Mouse (Mus musculus): ENCODE measurements around the gene Pou2f1. TPM values are rescaled to one million over a fixed set of nuclear protein-coding genes. Genes with fewer than 3 reads are reported as not detected.

The Pou2f1 gene
- total and polyA plus RNA-seq, 3 experiments = 4.6 to 10.2 TPM; not detected in 1

DNA sequence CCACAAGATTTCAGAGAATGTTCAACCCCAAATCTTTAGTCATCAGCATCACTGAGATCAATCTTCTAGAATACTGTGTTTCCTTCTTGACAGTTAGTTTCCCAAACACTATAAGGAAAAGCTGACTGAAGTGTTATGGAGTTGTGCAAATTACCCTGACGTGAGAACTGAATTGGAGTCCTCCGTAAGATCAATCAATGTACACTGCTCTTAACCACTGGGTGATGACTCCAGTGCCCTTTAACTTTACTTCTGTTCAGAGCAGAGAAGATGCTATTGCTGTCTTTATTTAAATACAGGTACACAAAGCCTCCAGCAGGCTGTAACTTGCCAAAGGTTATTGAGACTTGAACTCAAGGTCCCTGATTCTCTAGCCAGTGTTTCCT is 88.1 kb downstream of the Pou2f1 start:
- Histone ChIP-seq H3K79me2 (ENCODE audit: control insufficient read depth, insufficient read depth, low read length, poor library complexity) (no peaks in the 10 kb centered on the region), H3K27me3 (ENCODE audit: control insufficient read depth in 1 of 2, insufficient read depth in 2 of 2, low read length in 2 of 2) (no peaks in the 10 kb centered on the region), H3K4me3 (ENCODE audit: control insufficient read depth in 1 of 2, insufficient read depth in 1 of 2, low read depth in 2 of 2, low read length in 2 of 2) (no peak overlapping the region), H3K36me3 (ENCODE audit: control insufficient read depth in 1 of 2, insufficient read depth in 2 of 2, low read length in 2 of 2) (no peaks in the 10 kb centered on the region; a peak in 1 of 4 replicates), H3K27ac (ENCODE audit: control insufficient read depth, low read depth, low read length) (no peak overlapping the region), H3K4me1 (ENCODE audit: control insufficient read depth in 1 of 2, insufficient read depth in 2 of 2, low read length in 2 of 2) (no peaks in the 10 kb centered on the region), H3K9ac (ENCODE audit: control insufficient read depth, low read depth, low read length, poor library complexity, severe bottlenecking) (no peak overlapping the region), H3K9me3 (replicated peaks; ENCODE audit: insufficient read depth, low read length) (no peaks in the 10 kb centered on the region)
- no peak for DNase-seq (ENCODE audit: low read depth, low spot score)
- TF ChIP-seq MAFK (IDR thresholded peaks at IDR 0.05; ENCODE audit: borderline replicate concordance, low read depth, low read length) (no peak), CHD2 (IDR thresholded peaks at IDR 0.05; ENCODE audit: low read length) (no peak), BHLHE40 (IDR thresholded peaks at IDR 0.05; ENCODE audit: borderline replicate concordance, low read depth, low read length) (no peak), GABPA (IDR thresholded peaks at IDR 0.05; ENCODE audit: low read depth, low read length) (no peak), ELF1 (IDR thresholded peaks at IDR 0.05; ENCODE audit: low read depth, low read length) (no peak), E2F4 (IDR thresholded peaks at IDR 0.05; ENCODE audit: borderline replicate concordance, low read depth, low read length) (no peak), JUND (IDR thresholded peaks at IDR 0.05; ENCODE audit: low read depth, low read length) (no peak), TBP (IDR thresholded peaks at IDR 0.05; ENCODE audit: low read depth, low read length) (no peak), MAX (IDR thresholded peaks at IDR 0.05; ENCODE audit: low read length) (no peak), MEF2A (IDR thresholded peaks at IDR 0.05; ENCODE audit: extremely low read depth, insufficient replicate concordance, low read depth, low read length, poor library complexity, severe bottlenecking) (no peak), RCOR1 (IDR thresholded peaks at IDR 0.05; ENCODE audit: low read depth, low read length) (no peak), HCFC1 (IDR thresholded peaks at IDR 0.05; ENCODE audit: low read depth, low read length) (no peak), ZC3H11A (IDR thresholded peaks at IDR 0.05; ENCODE audit: low read depth, low read length) (no peak), MXI1 (IDR thresholded peaks at IDR 0.05; ENCODE audit: low read depth, low read length) (no peak)

DNA sequence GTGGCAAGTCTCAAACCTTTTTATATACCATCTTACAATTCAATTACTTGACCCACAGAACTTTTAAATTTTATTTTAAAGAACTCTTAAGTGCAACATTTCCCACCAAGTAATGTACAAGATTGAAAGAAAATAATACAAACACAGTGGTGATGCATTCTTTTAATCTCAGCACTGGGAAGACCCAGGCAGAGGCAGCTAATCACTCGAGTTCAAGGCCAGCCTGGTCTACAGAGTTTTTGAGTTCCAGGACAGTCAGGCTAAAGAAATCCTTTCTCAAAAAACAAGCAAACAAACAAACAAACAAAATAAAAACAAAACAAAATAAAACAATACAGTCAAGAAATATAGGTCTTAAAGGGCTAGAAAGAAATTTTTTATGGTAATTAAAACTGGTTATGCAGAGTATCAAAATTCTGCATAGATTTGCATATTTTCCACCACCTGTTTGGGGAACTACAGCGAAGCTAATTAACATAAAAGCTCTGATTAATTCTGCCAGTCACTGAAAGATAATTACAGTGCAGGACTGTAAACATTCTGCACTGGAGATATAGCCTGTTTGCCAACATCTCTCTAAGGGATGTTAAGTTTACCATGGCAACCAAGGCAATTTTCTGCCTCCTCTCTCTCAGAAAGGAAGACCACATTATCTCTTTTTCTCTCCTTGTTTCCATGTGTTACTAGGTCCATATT is 88.6 kb downstream of the Pou2f1 start:
- no peak for TF ChIP-seq ELF1 (IDR thresholded peaks at IDR 0.05; ENCODE audit: low read depth, low read length)
- TF ChIP-seq JUND (IDR thresholded peaks at IDR 0.05; ENCODE audit: low read depth, low read length) = no peak
- no peak for TF ChIP-seq USF2 (IDR thresholded peaks at IDR 0.05; ENCODE audit: borderline replicate concordance in 1 of 2, insufficient read depth in 1 of 2, low read depth in 1 of 2, low read length in 2 of 2)
- no peak for TF ChIP-seq TBP (IDR thresholded peaks at IDR 0.05; ENCODE audit: low read depth, low read length)
- TF ChIP-seq USF1 (IDR thresholded peaks at IDR 0.05; ENCODE audit: low read depth, low read length) = no peak
- TF ChIP-seq E2F4 (IDR thresholded peaks at IDR 0.05; ENCODE audit: borderline replicate concordance, low read depth, low read length) = no peak
- TF ChIP-seq ETS1 (IDR thresholded peaks at IDR 0.05; ENCODE audit: low read depth, low read length) = no peak
- no peak for TF ChIP-seq CHD2 (IDR thresholded peaks at IDR 0.05; ENCODE audit: low read length)
- no peak for TF ChIP-seq SIN3A (IDR thresholded peaks at IDR 0.05; ENCODE audit: low read length)
- no peak for TF ChIP-seq TCF12 (IDR thresholded peaks at IDR 0.05; ENCODE audit: low read depth, low read length)
- no peak for TF ChIP-seq RAD21 (IDR thresholded peaks at IDR 0.05; ENCODE audit: low read depth, low read length)
- TF ChIP-seq POLR2A (IDR thresholded peaks at IDR 0.05; ENCODE audit: control insufficient read depth in 1 of 2, insufficient read depth in 1 of 2, low read depth in 1 of 2, low read length in 2 of 2, poor library complexity in 1 of 2) = no peak
- no peak for TF ChIP-seq EP300 (IDR thresholded peaks at IDR 0.05; ENCODE audit: low read depth in 1 of 2, low read length in 2 of 2)
- no peak overlapping the region for H3K4me3 ChIP-seq (ENCODE audit: control insufficient read depth in 1 of 2, insufficient read depth in 1 of 2, low read depth in 2 of 2, low read length in 2 of 2)
- no peaks in the 10 kb centered on the region for H3K79me2 ChIP-seq (ENCODE audit: control insufficient read depth, insufficient read depth, low read length, poor library complexity)
- DNase-seq (ENCODE audit: low read depth, low spot score) = peak; percentile 14
- H3K27ac ChIP-seq (ENCODE audit: control insufficient read depth, low read depth, low read length) = no peak overlapping the region
- H3K9ac ChIP-seq (ENCODE audit: control insufficient read depth, low read depth, low read length, poor library complexity, severe bottlenecking) = no peak overlapping the region
- H3K36me3 ChIP-seq (ENCODE audit: control insufficient read depth in 1 of 2, insufficient read depth in 2 of 2, low read length in 2 of 2) = no peaks in the 10 kb centered on the region; a peak in 1 of 4 replicates
- no peaks in the 10 kb centered on the region for H3K4me1 ChIP-seq (ENCODE audit: control insufficient read depth in 1 of 2, insufficient read depth in 2 of 2, low read length in 2 of 2)
- H3K27me3 ChIP-seq (ENCODE audit: control insufficient read depth in 1 of 2, insufficient read depth in 2 of 2, low read length in 2 of 2) = no peaks in the 10 kb centered on the region
- no peaks in the 10 kb centered on the region for H3K9me3 ChIP-seq (replicated peaks; ENCODE audit: insufficient read depth, low read length)

Measured in MEL (cell line).